Comparison of ENCODE assay signal across 8 mouse cellular contexts in genomic region chr2:138256411-138256810, GRCm38 (mm10). TPM values are rescaled to one million over a fixed set of nuclear protein-coding genes. Genes with fewer than 3 reads are reported as not detected.
DNase-seq lines count a peak whose midpoint lies in the region; ATAC-seq lines count a peak whose summit lies in the region.

Gene Btbd3, plus strand, starts transcription at chr2:138256565.

- H3K4me1 ChIP-seq in intestine, embryonic 15.5 days (replicated peaks) = peaks cover 14% of the 10 kb centered on the region
- peaks cover 19% of the 10 kb centered on the region; the same call in 1 of the 2 replicates for H3K4me1 ChIP-seq in megakaryocyte, embryonic 14.5 days

- peak within 1 kb of the TSS; percentile 93 for H3K4me3 ChIP-seq in intestine, embryonic 15.5 days (replicated peaks)
- peak within 1 kb of the TSS; percentile 97 for H3K4me3 ChIP-seq in megakaryocyte, embryonic 14.5 days (replicated peaks)

- peak within 1 kb of the TSS; percentile 96 for H3K9ac ChIP-seq in intestine, embryonic 15.5 days

- H3K27ac ChIP-seq in intestine, embryonic 15.5 days = peak within 1 kb of the TSS; percentile 98

- H3K9me3 ChIP-seq in intestine, embryonic 15.5 days = no peaks in the 10 kb centered on the region
- no peaks in the 10 kb centered on the region for H3K9me3 ChIP-seq in megakaryocyte, embryonic 14.5 days

- DNase-seq in adrenal gland, adult 18-20 months (ENCODE audit: low spot score in 2 of 2) = peak; percentile 89 to 93
- DNase-seq in embryo, embryonic 10 days (ENCODE audit: low spot score) = peak; percentile 92
- peak; percentile 94 for DNase-seq in gastrocnemius, postnatal 25 days
- peak; percentile 87 to 96 for DNase-seq in left cerebral cortex, postnatal 10 days (ENCODE audit: extremely low spot score in 1 of 2, low spot score in 2 of 2)
- DNase-seq in right cerebral cortex, postnatal 25 days = peak; percentile 94
- DNase-seq in yolk sac, embryonic 10.5 days (ENCODE audit: low spot score) = peak; percentile 90

- H3K27me3 ChIP-seq in intestine, embryonic 15.5 days (replicated peaks) = no peaks in the 10 kb centered on the region
- H3K27me3 ChIP-seq in megakaryocyte, embryonic 14.5 days (replicated peaks) = no peaks in the 10 kb centered on the region

- intact Hi-C loops in left cerebral cortex, postnatal 10 days (cut with DNase I) = no loop called here

- ATAC-seq in intestine, embryonic 15.5 days = peak; percentile 98

- under 1% methylated on average over 39 of the region's 39 CpGs for WGBS in intestine, embryonic 15.5 days

- H3K36me3 ChIP-seq in intestine, embryonic 15.5 days = no peaks in the 10 kb centered on the region
- H3K36me3 ChIP-seq in megakaryocyte, embryonic 14.5 days (replicated peaks; ENCODE audit: low read length) = no peaks in the 10 kb centered on the region

- H3K4me2 ChIP-seq in intestine, embryonic 15.5 days (replicated peaks) = peak within 1 kb of the TSS; percentile 64

RNA-seq across cellular contexts. Expression of gene Btbd3, which starts in this region (rescaled TPM):
- 10 to 100 TPM; 16.2 to 21.8 TPM for total RNA-seq in adrenal gland, adult 18-20 months (2021)
- 10 to 100 TPM; 10.1 TPM for total RNA-seq in gastrocnemius, postnatal 25 days (2021)
- polyA plus RNA-seq in intestine, embryonic 15.5 days (2015; fragmentation: Nextera tagmentation; extraction: Ambion mirVana) = 18.2 and 21.6 TPM in 2 replicates
- 10 to 100 TPM; 76.2 to 82.9 TPM for total RNA-seq in left cerebral cortex, postnatal 10 days (2021)
- 0.10 TPM in 1 of 2 replicates, not detected in the other for polyA plus RNA-seq in megakaryocyte, embryonic 14.5 days (2012; ENCODE audit: insufficient read depth, low replicate concordance)

Comparison
In these comparisons a context has a peak if more than half of its experiments do, and no peak if none do; other contexts are left out.
1. Peak in every context shown above with its lines: DNase-seq, ATAC-seq, H3K4me3 ChIP-seq and H3K27ac ChIP-seq.
2. RNA of gene Btbd3 (polyA plus RNA-seq): 18.2 to 21.6 TPM in intestine, embryonic 15.5 days; 0.10 TPM in megakaryocyte, embryonic 14.5 days; every median in the first group is over 10 times any median in the second.